Mouse (Mus musculus): Measurements from ENCODE around the gene Atg9b.

- no peak for TF ChIP-seq MAX (IDR thresholded peaks at IDR 0.05; ENCODE audit: low read depth)
- no peak for TF ChIP-seq POLR2A (IDR thresholded peaks at IDR 0.05; ENCODE audit: insufficient read length, low read depth)
- no peak for TF ChIP-seq POLR2AphosphoS2 (IDR thresholded peaks at IDR 0.05; ENCODE audit: insufficient read length, low read depth)
- no peak for TF ChIP-seq REST (IDR thresholded peaks at IDR 0.05; ENCODE audit: insufficient read depth, insufficient read length)
- no peak for TF ChIP-seq USF1 (IDR thresholded peaks at IDR 0.05; ENCODE audit: low read depth)
- peak in 1 of 3 experiments; percentile 64 for TF ChIP-seq MYOG (IDR thresholded peaks at IDR 0.05; ENCODE audit: control insufficient read depth in 1 of 3, insufficient read depth in 1 of 3, insufficient read length in 2 of 3, low read depth in 2 of 3)
- no peak for TF ChIP-seq E2F4 (IDR thresholded peaks at IDR 0.05; ENCODE audit: insufficient read depth)
These were observed 4.4 kb downstream of the Atg9b start for GRCm38 (mm10) chr5:24387264-24388241.
